8 mouse cellular contexts compared by ENCODE assay signal in genomic region chr3:93114481-93114880, GRCm38 (mm10). TPM values are rescaled to one million over a fixed set of nuclear protein-coding genes. Genes with fewer than 3 reads are reported as not detected.
DNase-seq lines count a peak whose midpoint lies in the region; ATAC-seq and TF ChIP-seq lines count a peak whose summit lies in the region.

No protein-coding gene starts in this region.

- peak; percentile 37 for DNase-seq in kidney, adult 9 months
- DNase-seq in kidney, adult 11 months: no peak
- DNase-seq in ES-E14 (ENCODE audit: low read depth, low spot score): peak; percentile 70
- DNase-seq in kidney, postnatal 4 days: peak; percentile 10 to 33
- peak; percentile 63 for DNase-seq in midbrain, postnatal 0 days (ENCODE audit: low spot score)
- DNase-seq in gastrocnemius, postnatal 36 days: no peak
- no peak for DNase-seq in ovary, postnatal 36 days (ENCODE audit: low spot score)

- H3K9ac ChIP-seq in ES-E14 (ENCODE audit: insufficient read depth, low read depth, low read length, poor library complexity, severe bottlenecking): no peak overlapping the region
- no peak overlapping the region for H3K9ac ChIP-seq in midbrain, postnatal 0 days (replicated peaks; ENCODE audit: low read length, poor library complexity, severe bottlenecking)

- no peak for TF ChIP-seq POLR2A in cortical plate, adult 2 months (IDR thresholded peaks at IDR 0.05; ENCODE audit: extremely low read depth, insufficient read depth, low read length)

- no peaks in the 10 kb centered on the region for H3K4me1 ChIP-seq in ES-E14 (ENCODE audit: control insufficient read depth in 2 of 2, insufficient read depth in 2 of 2, low read length in 2 of 2, poor library complexity in 1 of 2)
- no peaks in the 10 kb centered on the region for H3K4me1 ChIP-seq in cortical plate, adult 2 months (ENCODE audit: control insufficient read depth, insufficient read depth, low read length)
- H3K4me1 ChIP-seq in midbrain, postnatal 0 days (ENCODE audit: insufficient read depth, low read length): no peaks in the 10 kb centered on the region

- intact Hi-C loops in gastrocnemius, postnatal 36 days (cut with DNase I): no loop called here

- no peak overlapping the region for H3K4me2 ChIP-seq in midbrain, postnatal 0 days (ENCODE audit: low read depth, low read length, poor library complexity, severe bottlenecking)

- in situ Hi-C loops in ES-E14 (cut with MboI; ENCODE audit: low sequenced_read_pairs in 2 of 2, unreplicated experiment in 2 of 2): loop anchor here (10.0 to 25.0 kb wide), 4 partner anchors 190 to 523 kb away; partner anchors contain the start of gene Hrnr (in 1 of the 2)

- TF ChIP-seq CTCF in cortical plate, adult 2 months (IDR thresholded peaks at IDR 0.05; ENCODE audit: extremely low read depth, insufficient read depth, low read length): peak; percentile 70
- peak; percentile 75 for TF ChIP-seq CTCF in midbrain, postnatal 0 days (IDR thresholded peaks at IDR 0.05)

- no peak overlapping the region for H3K27ac ChIP-seq in ES-E14 (ENCODE audit: insufficient read depth, low read depth, low read length, poor library complexity, severe bottlenecking)
- H3K27ac ChIP-seq in cortical plate, adult 2 months (ENCODE audit: insufficient read depth, low read length): no peak overlapping the region
- H3K27ac ChIP-seq in midbrain, postnatal 0 days (ENCODE audit: low read depth, low read length): no peak overlapping the region

- no peaks in the 10 kb centered on the region for H3K9me3 ChIP-seq in ES-E14 (ENCODE audit: control insufficient read depth, insufficient read depth, low read depth, low read length)
- no peaks in the 10 kb centered on the region for H3K9me3 ChIP-seq in midbrain, postnatal 0 days (ENCODE audit: low read length)

- ATAC-seq in midbrain, postnatal 0 days (ENCODE audit: low FRiP score): no peak

- H3K27me3 ChIP-seq in midbrain, postnatal 0 days (ENCODE audit: insufficient read depth, low read length): no peaks in the 10 kb centered on the region

- 2% methylated on average over 2 of the region's 2 CpGs for WGBS in midbrain, postnatal 0 days

- H3K36me3 ChIP-seq in ES-E14 (ENCODE audit: control insufficient read depth, insufficient read depth, low read length, poor library complexity, severe bottlenecking): no peaks in the 10 kb centered on the region
- H3K36me3 ChIP-seq in midbrain, postnatal 0 days (ENCODE audit: insufficient read depth, low read length): no peaks in the 10 kb centered on the region

- H3K4me3 ChIP-seq in ES-E14 (ENCODE audit: insufficient read depth in 1 of 2, low read depth in 1 of 2, low read length in 2 of 2, poor library complexity in 1 of 2, severe bottlenecking in 1 of 2): no peak overlapping the region
- no peak overlapping the region for H3K4me3 ChIP-seq in cortical plate, adult 2 months (ENCODE audit: insufficient read depth, low read length)
- H3K4me3 ChIP-seq in midbrain, postnatal 0 days (ENCODE audit: low read depth, low read length): no peak overlapping the region

TF ChIP-seq in ES-E14, 5 proteins besides CTCF, POLR2A, EP300 and RAD21:
- TF ChIP-seq MAFK (IDR thresholded peaks at IDR 0.05; ENCODE audit: insufficient read depth, low read depth, low read length) (no peak), ZC3H11A (IDR thresholded peaks at IDR 0.05; ENCODE audit: borderline replicate concordance, low read depth, low read length) (peak; percentile 41; the same call in 1 of the 2 replicates), CHD2 (IDR thresholded peaks at IDR 0.05; ENCODE audit: low read depth, low read length) (no peak)

RNA-seq across cellular contexts. Expression of gene Crnn, which starts 30.1 kb away (rescaled TPM):
- total RNA-seq in ES-E14 (2012; rRNA removed): not detected in 2 replicates
- not detected in 2 replicates for polyA plus RNA-seq in cortical plate, adult 2 months (2012; rRNA removed)
- 0.33 TPM in 1 of 2 replicates, not detected in the other for total RNA-seq in midbrain, postnatal 0 days (2014; rRNA removed)
- polyA plus RNA-seq in midbrain, postnatal 0 days (2015; fragmentation: Nextera tagmentation; extraction: Ambion mirVana): not detected in 2 replicates
- not detected for total RNA-seq in gastrocnemius, postnatal 36 days (2021)

RNA-seq across cellular contexts. Expression of gene Gm4858, which starts 45.9 kb away (rescaled TPM):
- total RNA-seq in ES-E14 (2012; rRNA removed): 0.58 and 1.1 TPM in 2 replicates
- not detected in 2 replicates for polyA plus RNA-seq in cortical plate, adult 2 months (2012; rRNA removed)
- total RNA-seq in midbrain, postnatal 0 days (2014; rRNA removed): not detected in 2 replicates
- polyA plus RNA-seq in midbrain, postnatal 0 days (2015; fragmentation: Nextera tagmentation; extraction: Ambion mirVana): not detected in 2 replicates
- not detected for total RNA-seq in gastrocnemius, postnatal 36 days (2021)

Comparison
In these comparisons a context has a peak if more than half of its experiments do, and no peak if none do; other contexts are left out.
1. DNase-seq: peak in kidney, adult 9 months (single experiment), ES-E14 (single experiment), kidney, postnatal 4 days (2 of 2) and midbrain, postnatal 0 days (single experiment); none in kidney, adult 11 months (single experiment), gastrocnemius, postnatal 36 days (0 of 2) and ovary, postnatal 36 days (single experiment).